Mouse (Mus musculus) ovary, adult 10 weeks (tissue): ENCODE results near the gene Olfr1467. TPM values are rescaled to one million over a fixed set of nuclear protein-coding genes. Genes with fewer than 3 reads are reported as not detected.

ENCODE experiments used
- polyA plus RNA-seq: library from polyadenylated mRNA; stranded (reverse); fragments of 350-450 nt; fragmentation: Illumina TruSeq; extraction: RNeasy Lipid Tissue Mini Kit (QIAGEN cat#74804); gene quantifications from one replicate; pipeline ENCODE4 v1.2.3, GENCODE M21; 2014

Olfr1467 gene
- polyA plus RNA-seq: not detected

DNA sequence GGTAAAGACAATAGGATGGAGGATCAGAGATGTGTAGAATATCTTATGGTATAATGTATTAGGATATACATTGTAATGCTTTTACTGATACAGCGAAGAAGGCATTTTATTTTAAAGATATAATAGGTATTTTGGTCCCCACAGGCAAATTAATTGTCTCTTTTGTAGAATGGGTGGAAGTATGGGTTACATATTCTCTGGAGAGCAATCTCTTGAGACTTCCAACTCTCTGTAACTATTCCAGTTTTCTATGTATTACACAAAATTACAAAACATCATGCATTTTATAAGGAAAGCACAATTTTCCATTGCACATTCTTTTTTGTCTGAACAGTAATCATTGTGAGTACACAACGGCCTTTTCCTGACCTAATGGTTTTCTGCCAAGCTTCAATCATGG lies at the start of gene Olfr1467:
TSS of gene Olfr1467 (plus strand) at position 301 of the 400 bp plus-strand sequence.

DNA sequence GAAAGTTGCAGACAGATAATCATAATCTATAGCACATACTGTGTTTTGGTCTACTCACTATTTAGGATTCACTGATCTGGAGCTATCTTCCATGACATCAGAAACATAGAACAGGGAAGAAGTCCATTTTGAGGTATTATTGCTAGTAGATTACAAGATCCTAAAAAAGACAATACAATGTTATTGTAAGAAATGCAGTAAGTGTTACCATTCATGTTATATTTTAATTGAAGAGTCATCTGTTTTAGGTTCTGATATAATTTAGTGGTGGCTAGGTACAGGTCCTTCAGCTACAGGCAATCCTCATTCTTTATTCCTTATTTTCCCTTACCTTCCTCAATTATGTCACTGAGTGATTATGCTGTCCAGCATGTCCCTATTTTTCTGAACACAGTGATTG lies 46.6 kb upstream of the Olfr1467 start, which contains the start of gene Olfr1465:
TSS of gene Olfr1465 (minus strand) at position 101 of the 400 bp plus-strand sequence.

DNA sequence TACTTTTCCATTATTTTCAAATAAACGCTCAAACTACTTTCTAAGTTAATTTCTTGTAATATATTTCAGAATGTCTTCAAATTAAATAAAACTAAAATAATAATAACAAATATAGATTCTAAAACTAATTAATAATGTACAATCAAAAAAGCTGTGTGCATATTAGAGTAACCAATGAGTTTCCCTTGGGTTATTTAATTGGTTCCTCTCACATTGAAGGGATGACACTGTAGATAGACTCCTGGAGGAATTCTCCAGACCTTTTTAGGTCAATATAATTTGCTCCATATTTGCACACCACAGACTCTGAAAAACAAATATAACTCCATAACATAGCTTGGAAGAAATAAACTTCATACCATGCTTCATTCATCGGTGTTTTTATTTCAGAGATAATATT lies 23.5 kb upstream of the Olfr1467 start, which contains the start of gene Olfr1466:
TSS of gene Olfr1466 (plus strand) at position 301 of the 400 bp plus-strand sequence.

DNA sequence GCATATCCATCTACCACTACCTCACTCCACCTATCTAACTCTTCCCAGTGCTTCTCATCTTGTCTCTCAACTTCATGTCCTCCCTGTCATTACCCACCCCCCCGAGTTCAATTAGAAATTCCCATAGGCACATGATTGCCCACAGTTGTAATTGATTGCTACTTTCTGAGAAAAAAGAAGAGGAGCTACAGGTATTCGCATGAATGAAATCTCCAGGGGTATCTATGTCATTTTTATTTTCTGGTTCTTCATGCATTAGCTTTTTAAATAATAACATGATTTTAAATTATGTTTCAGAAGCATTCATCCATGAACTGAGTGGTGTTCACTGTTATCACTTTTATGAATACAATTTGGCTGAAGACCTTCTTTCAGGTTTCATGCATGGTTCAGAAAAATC lies 45.5 kb downstream of the Olfr1467 start, which contains the start of gene Olfr1469:
TSS of gene Olfr1469 (plus strand) at position 301 of the 400 bp plus-strand sequence.

Other genes with a start within 250 kb of the Olfr1467 start
- not detected for gene Olfr1459, start 212.7 kb upstream of the Olfr1467 start, polyA plus RNA-seq
- not detected for gene Olfr1461, start 199.2 kb upstream of the Olfr1467 start, polyA plus RNA-seq
- gene Olfr1462, start 176.5 kb upstream of the Olfr1467 start, polyA plus RNA-seq: not detected
- not detected for gene Olfr1463, start 130.9 kb upstream of the Olfr1467 start, polyA plus RNA-seq
- gene Olfr1465, start 46.7 kb upstream of the Olfr1467 start, polyA plus RNA-seq: not detected
- gene Olfr1466, start 23.4 kb upstream of the Olfr1467 start, polyA plus RNA-seq: not detected
- not detected for gene Olfr1469, start 45.6 kb downstream of the Olfr1467 start, polyA plus RNA-seq
- gene Olfr1471, start 81.2 kb downstream of the Olfr1467 start, polyA plus RNA-seq: not detected
- not detected for gene Olfr1472, start 93.8 kb downstream of the Olfr1467 start, polyA plus RNA-seq
- not detected for gene Olfr1474, start 107.3 kb downstream of the Olfr1467 start, polyA plus RNA-seq
- not detected for gene Olfr1475, start 118.0 kb downstream of the Olfr1467 start, polyA plus RNA-seq
- gene Olfr1477, start 138.3 kb downstream of the Olfr1467 start, polyA plus RNA-seq: not detected
- not detected for gene Olfr1480, start 165.7 kb downstream of the Olfr1467 start, polyA plus RNA-seq
- gene Olfr1484, start 221.3 kb downstream of the Olfr1467 start, polyA plus RNA-seq: not detected